Mouse (Mus musculus) liver, embryonic 13.5 days (tissue): ENCODE data around the gene Cd93. TPM values are rescaled to one million over a fixed set of nuclear protein-coding genes. Genes with fewer than 3 reads are reported as not detected.

Source experiments
- ATAC-seq: fragments of 200-750 bp; cut with Nextera tagmentation; 2 replicates; pipeline ENCODE4 v1.8.0; 2017; ENCODE audit warnings: low read depth, mild to moderate bottlenecking, moderate number of reproducible peaks, moderate library complexity
- DNase-seq: peaks from one replicate; pipeline ENCODE4 v3.0.0; 2022
- H3K27ac ChIP-seq: fragments of 300-500 bp; sonication (generic); 2 replicates; pipeline ENCODE4 v1.5.1; 2015; ENCODE audit warnings: moderate library complexity, mild to moderate bottlenecking, inconsistent platforms
- H3K27me3 ChIP-seq: fragments of 300-500 bp; sonication (generic); 2 replicates; pipeline ENCODE4 v1.6.1; 2015; ENCODE audit warnings: mild to moderate bottlenecking, inconsistent platforms
- H3K36me3 ChIP-seq: fragments of 300-500 bp; sonication (generic); 2 replicates; pipeline ENCODE4 v1.6.1; 2015; ENCODE audit warnings: mild to moderate bottlenecking, inconsistent platforms
- H3K4me1 ChIP-seq: fragments of 300-500 bp; sonication (generic); replicated peaks from 2 replicates; pipeline ENCODE4 v1.6.1; 2015; ENCODE audit warnings: inconsistent platforms
- H3K4me2 ChIP-seq: fragments of 300-500 bp; sonication (generic); 2 replicates; pipeline ENCODE4 v1.6.1; 2015; ENCODE audit warnings: inconsistent platforms, mild to moderate bottlenecking, moderate library complexity
- H3K4me3 ChIP-seq: fragments of 300-500 bp; sonication (generic); replicated peaks from 2 replicates; pipeline ENCODE4 v1.5.1; 2015; ENCODE audit warnings: mild to moderate bottlenecking, inconsistent platforms
- H3K9ac ChIP-seq: fragments of 300-500 bp; sonication (generic); 2 replicates; pipeline ENCODE4 v1.6.1; 2015; ENCODE audit warnings: mild to moderate bottlenecking, inconsistent platforms
- H3K9me3 ChIP-seq: fragments of 300-500 bp; sonication (generic); replicated peaks from 2 replicates; pipeline ENCODE4 v1.6.1; 2016; ENCODE audit warnings: inconsistent platforms
- WGBS: fragments of 180-500 bp; shearing (Covaris S2); methylation state at CpG from one replicate; pipeline ENCODE4 v1.1.7; 2015; ENCODE audit not compliant: insufficient replicate concordance; 5-methylcytosine and 5-hydroxymethylcytosine counted together
- polyA plus RNA-seq: library from polyadenylated mRNA; unstranded; fragments of >200 nt; fragmentation: Nextera tagmentation; extraction: Ambion mirVana; gene quantifications from 2 replicates; pipeline ENCODE4 v1.2.1, GENCODE M21; 2015

The Cd93 gene
- polyA plus RNA-seq, 1 experiment from 2014 or later, result 2.1 TPM

DNA sequence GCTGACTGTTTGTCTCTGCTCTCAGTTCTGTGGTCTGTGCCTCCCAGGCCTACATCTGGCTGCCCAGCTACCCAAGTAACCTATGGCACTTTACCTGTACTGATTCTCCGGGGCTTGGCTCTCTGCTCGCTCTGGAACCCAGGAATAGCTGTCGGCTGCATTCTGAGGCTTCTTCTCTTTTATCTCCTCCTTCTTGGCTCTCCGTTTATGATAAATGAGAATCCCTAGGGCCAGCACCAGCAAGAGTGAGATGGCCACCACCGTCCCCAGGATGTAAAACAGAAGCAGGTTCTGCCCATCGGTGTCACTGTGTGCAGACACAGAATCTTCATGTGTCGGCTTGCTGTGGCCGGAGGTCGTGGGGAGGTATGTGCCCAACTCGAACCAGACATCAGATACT is 1.9 kb downstream of the Cd93 start:
- H3K36me3 ChIP-seq, result no peaks in the 10 kb centered on the region
- no peak overlapping the region for H3K9ac ChIP-seq
- H3K27ac ChIP-seq, result no peak overlapping the region
- WGBS, result 51% methylated on average over 10 of the region's 10 CpGs
- peak overlapping the region; percentile 32 for H3K4me2 ChIP-seq
- ATAC-seq (no peak), DNase-seq (no peak)
- H3K4me3 ChIP-seq, result peak overlapping the region; percentile 37; the same call in 1 of the 2 replicates
- H3K27me3 ChIP-seq, result no peaks in the 10 kb centered on the region
- no peaks in the 10 kb centered on the region for H3K9me3 ChIP-seq
- peaks cover 3% of the 10 kb centered on the region; the same call in 1 of the 2 replicates for H3K4me1 ChIP-seq

DNA sequence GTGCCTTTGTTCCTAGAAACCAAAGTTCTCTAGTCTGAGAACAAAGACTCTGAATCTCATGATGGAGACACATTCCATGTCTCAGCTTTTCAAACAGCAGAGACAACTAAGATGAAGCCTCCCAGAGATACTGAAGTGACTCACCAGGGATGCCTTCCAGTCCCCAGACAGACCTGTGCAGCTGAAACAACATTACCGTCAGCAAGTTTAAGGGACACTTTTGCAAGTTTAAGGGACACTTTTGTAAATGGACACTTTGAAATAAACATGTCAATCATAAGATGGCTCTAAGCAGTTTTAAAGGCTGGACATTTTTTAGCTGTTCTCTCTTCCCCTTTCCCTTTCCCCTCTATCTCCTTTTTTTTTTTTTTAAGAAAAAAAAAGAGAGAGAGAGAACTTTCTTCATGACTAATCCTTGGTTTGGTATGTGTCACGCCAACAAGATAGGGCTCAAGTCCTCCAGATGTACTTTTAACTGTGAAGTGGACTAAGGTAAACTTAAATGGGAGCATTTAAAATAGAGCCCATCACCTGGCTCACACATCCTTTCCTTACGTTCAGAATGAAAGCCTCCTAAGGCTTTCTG is 3.6 kb downstream of the Cd93 start:
- ATAC-seq (no peak), DNase-seq (no peak)
- H3K27ac ChIP-seq, result no peak overlapping the region
- no peak overlapping the region for H3K4me3 ChIP-seq
- H3K27me3 ChIP-seq, result no peaks in the 10 kb centered on the region
- peaks cover 3% of the 10 kb centered on the region; the same call in 1 of the 2 replicates for H3K4me1 ChIP-seq
- H3K4me2 ChIP-seq, result 0 out of 2 replicates have a peak overlapping the region, but pooled peaks have one; percentile 28
- H3K9me3 ChIP-seq, result no peaks in the 10 kb centered on the region
- WGBS, result 36% methylated on average over 3 of the region's 3 CpGs
- no peaks in the 10 kb centered on the region for H3K36me3 ChIP-seq
- no peak overlapping the region for H3K9ac ChIP-seq

DNA sequence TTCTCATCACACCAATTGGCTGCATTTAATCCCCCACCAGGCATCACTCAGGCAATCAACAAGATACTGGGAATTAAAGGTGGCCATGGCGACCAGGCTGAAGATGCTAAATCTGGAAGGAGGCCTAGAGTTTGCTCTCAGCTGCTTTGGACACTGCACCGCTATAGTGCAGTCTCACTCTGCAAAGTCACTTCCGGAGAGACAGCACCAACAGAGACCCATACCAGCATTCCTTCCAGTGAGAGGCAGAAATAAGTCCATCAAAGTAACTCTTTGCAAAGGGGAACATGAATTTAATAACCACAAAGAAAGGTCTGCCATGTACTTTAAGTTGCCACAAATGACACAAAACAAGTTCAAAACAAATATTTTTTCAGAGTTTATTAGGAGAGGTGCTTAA is 7.1 kb downstream of the Cd93 start:
- H3K4me3 ChIP-seq, result no peak overlapping the region
- no peaks in the 10 kb centered on the region for H3K9me3 ChIP-seq
- H3K4me2 ChIP-seq, result no peak overlapping the region
- no peak overlapping the region for H3K9ac ChIP-seq
- H3K27me3 ChIP-seq, result no peaks in the 10 kb centered on the region
- no peaks in the 10 kb centered on the region for H3K4me1 ChIP-seq
- WGBS, result 33% methylated on average over 3 of the region's 3 CpGs
- no peak for DNase-seq
- no peak for ATAC-seq
- H3K36me3 ChIP-seq, result no peaks in the 10 kb centered on the region
- H3K27ac ChIP-seq, result no peak overlapping the region

DNA sequence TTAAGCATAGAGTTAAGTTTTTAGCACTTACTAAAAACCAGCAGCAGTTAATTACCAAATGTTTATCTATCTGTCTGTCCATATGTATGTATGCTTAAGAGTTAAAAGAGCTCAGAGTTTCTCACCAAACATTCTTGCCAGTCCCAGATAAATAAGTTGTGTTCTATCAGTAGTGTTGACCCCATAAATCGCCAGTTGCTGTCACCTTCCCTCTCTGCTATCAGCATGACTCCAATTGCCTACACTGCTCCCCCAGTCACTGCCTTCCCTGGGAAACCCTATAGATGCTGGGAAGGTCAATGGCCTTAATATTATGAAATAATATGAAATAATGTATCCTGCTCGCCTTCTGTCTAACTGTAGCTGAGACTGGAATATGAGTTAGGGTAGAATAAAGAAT is 11.0 kb downstream of the Cd93 start:
- no peak overlapping the region for H3K27ac ChIP-seq
- 36% methylated on average over 2 of the region's 2 CpGs for WGBS
- no peak overlapping the region for H3K4me2 ChIP-seq
- H3K4me1 ChIP-seq, result no peaks in the 10 kb centered on the region
- H3K36me3 ChIP-seq, result no peaks in the 10 kb centered on the region
- no peak overlapping the region for H3K4me3 ChIP-seq
- DNase-seq (no peak), ATAC-seq (no peak)
- H3K9ac ChIP-seq, result no peak overlapping the region
- no peaks in the 10 kb centered on the region for H3K9me3 ChIP-seq
- no peaks in the 10 kb centered on the region for H3K27me3 ChIP-seq

DNA sequence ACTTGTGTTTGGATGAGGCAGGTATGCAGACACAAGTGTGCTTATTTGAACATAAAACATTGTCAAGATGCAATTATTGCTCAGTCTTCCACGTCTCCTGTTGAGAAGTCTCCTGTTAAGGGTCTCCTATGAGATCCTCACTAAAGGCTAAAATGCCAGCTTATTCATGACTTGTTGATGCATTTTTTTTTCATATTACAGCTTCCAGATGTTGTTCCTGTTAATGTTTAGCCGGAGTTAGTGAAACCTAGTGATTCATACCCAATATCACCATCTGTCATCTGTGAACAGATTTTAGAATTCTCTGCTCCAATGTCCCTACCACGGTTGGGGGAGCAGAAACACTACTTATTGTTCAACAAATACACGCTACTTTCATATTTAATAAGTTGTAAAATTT is 12.4 kb downstream of the Cd93 start:
- WGBS, result 47% methylated on average over 4 of the region's 4 CpGs
- ATAC-seq (no peak), DNase-seq (no peak)
- Histone ChIP-seq H3K4me1 (no peaks in the 10 kb centered on the region), H3K4me2 (no peak overlapping the region), H3K27me3 (no peaks in the 10 kb centered on the region), H3K36me3 (no peaks in the 10 kb centered on the region), H3K9me3 (no peaks in the 10 kb centered on the region), H3K4me3 (no peak overlapping the region), H3K9ac (no peak overlapping the region), H3K27ac (no peak overlapping the region)

DNA sequence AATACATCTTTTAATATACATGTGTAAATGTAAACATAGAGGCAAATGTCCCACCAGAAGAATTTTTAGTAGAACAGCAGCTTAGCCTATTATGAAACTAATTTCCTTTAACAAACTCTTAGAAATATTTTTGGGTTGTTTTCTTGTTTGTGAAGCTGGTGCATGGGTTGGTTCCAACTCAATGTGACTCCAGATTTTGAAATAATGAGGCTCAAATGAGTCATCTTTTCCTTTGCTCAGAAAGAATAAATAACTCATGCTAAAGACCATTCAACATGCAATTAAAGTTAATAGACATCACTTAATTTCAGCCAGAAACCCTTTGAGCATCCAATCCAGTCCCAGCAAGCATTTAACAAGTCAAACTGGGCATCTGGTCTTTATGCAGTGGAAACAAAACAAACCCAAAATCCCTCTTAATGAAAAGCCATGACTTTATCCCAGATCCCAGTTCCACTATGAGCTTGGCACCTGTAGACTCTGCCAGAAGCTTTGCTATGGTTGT is 14.3 kb downstream of the Cd93 start:
- no peaks in the 10 kb centered on the region for H3K36me3 ChIP-seq
- no peak overlapping the region for H3K27ac ChIP-seq
- H3K4me2 ChIP-seq, result no peak overlapping the region
- ATAC-seq, result no peak
- H3K9ac ChIP-seq, result no peak overlapping the region
- H3K4me3 ChIP-seq, result no peak overlapping the region
- H3K27me3 ChIP-seq, result no peaks in the 10 kb centered on the region
- no peaks in the 10 kb centered on the region for H3K4me1 ChIP-seq
- H3K9me3 ChIP-seq, result no peaks in the 10 kb centered on the region
- no peak for DNase-seq

DNA sequence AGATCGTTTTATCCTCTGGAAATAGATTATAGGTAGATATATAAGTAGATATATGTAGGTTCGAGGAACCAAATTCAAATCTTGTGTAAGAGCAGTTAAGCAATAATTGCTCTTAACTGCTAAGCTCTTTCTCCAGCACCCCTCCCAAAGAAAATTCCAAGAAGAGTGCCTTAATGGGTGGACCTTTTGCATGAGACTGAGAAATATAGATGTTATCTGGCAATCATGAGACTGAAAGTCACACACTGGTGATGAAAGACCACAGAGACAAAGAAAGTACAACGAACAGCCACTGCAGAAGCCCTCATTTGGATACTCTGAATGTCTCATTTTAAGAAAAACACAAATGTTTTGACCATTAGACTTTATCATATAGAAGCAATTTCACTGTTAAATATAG is 14.8 kb downstream of the Cd93 start:
- ATAC-seq (no peak), DNase-seq (no peak)
- Histone ChIP-seq H3K4me3 (no peak overlapping the region), H3K9me3 (no peaks in the 10 kb centered on the region), H3K9ac (no peak overlapping the region), H3K4me2 (no peak overlapping the region), H3K27ac (no peak overlapping the region), H3K36me3 (no peaks in the 10 kb centered on the region), H3K27me3 (no peaks in the 10 kb centered on the region), H3K4me1 (no peaks in the 10 kb centered on the region)
- WGBS, result 45% methylated on average over 3 of the region's 3 CpGs

DNA sequence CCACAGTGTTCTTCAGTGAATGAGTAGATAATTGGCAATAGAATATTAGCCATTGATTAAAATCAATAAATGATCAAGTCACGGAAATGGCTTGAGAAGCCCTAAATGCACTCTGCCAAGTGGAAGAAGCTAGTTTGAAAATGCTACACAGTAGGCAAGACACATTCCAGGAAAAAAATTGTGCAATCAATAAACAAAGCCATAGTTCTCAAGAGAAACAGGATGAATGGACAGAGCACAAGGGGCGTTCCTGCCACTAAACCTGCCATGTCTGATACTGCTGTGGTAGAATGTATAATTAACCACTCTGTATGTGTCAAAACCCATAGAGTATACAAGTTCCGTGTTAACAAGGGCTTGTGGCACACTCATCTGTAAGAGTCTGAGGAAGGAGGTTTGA is 15.8 kb downstream of the Cd93 start:
- DNase-seq, result no peak
- H3K36me3 ChIP-seq, result no peaks in the 10 kb centered on the region
- H3K4me3 ChIP-seq, result no peak overlapping the region
- H3K4me2 ChIP-seq, result no peak overlapping the region
- H3K27me3 ChIP-seq, result no peaks in the 10 kb centered on the region
- no peak for ATAC-seq
- H3K4me1 ChIP-seq, result no peaks in the 10 kb centered on the region
- no peak overlapping the region for H3K9ac ChIP-seq
- no peaks in the 10 kb centered on the region for H3K9me3 ChIP-seq
- H3K27ac ChIP-seq, result no peak overlapping the region
- 62% methylated on average over 3 of the region's 3 CpGs for WGBS

DNA sequence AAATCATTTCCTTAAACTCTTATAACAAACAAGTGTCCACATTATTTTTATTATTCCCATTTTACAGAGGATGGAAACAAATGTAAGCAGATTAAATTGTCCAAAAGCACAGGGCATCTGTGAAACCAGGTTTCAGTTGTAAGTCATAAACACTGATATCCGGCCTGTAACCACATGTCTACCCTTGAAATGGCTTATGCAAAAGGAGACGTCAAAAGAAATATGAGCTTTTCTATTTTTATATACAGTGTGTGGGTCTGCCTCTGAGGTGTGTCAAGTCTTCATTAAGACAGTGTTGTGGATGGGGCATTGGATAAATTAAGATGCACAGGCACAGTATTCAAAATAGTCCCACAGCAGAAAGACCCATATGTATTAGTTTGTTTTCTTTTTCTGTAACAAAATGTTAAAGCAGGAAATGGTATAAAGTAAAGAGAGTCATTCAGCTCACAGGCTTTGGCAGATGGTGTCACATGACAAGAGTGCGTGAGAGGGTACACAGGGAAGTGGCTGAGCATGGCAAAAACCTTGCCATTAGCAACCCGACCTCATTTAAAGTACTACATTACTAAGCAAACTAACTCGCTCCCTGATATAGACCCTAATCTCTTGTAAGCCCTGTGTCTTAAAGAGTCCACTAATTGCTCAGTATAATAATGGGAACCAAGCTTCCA is 17.5 kb downstream of the Cd93 start:
- H3K9ac ChIP-seq, result no peak overlapping the region
- H3K27me3 ChIP-seq, result no peaks in the 10 kb centered on the region
- no peaks in the 10 kb centered on the region for H3K4me1 ChIP-seq
- H3K36me3 ChIP-seq, result no peaks in the 10 kb centered on the region
- WGBS, result 48% methylated on average over 5 of the region's 5 CpGs
- no peaks in the 10 kb centered on the region for H3K9me3 ChIP-seq
- H3K4me2 ChIP-seq, result no peak overlapping the region
- H3K27ac ChIP-seq, result no peak overlapping the region
- no peak overlapping the region for H3K4me3 ChIP-seq
- DNase-seq (no peak), ATAC-seq (no peak)

DNA sequence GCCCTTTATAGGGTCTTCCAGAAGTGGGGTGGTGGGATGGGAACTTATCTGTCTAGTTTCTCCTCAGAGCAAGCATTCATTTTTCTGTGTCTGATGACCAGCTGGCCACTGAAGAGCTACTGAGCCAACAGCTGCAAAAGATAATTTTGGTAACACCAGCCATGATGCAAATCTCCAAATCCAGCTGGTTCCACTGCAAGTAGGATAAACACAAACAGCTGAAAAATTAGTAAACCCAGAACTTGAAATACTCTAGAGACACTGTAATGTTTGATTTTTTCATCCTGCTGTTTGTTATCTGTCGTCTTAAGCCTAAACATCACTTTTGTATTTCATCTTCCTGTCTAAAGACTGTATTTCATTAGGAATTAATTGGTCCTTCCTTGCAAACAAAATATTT is 21.7 kb downstream of the Cd93 start:
- no peaks in the 10 kb centered on the region for H3K27me3 ChIP-seq
- H3K9me3 ChIP-seq, result no peaks in the 10 kb centered on the region
- no peak overlapping the region for H3K27ac ChIP-seq
- H3K4me3 ChIP-seq, result no peak overlapping the region
- no peaks in the 10 kb centered on the region for H3K36me3 ChIP-seq
- H3K4me1 ChIP-seq, result no peaks in the 10 kb centered on the region
- no peak overlapping the region for H3K4me2 ChIP-seq
- ATAC-seq (no peak), DNase-seq (no peak)
- no peak overlapping the region for H3K9ac ChIP-seq
- WGBS, result 33% methylated on average over 1 of the region's 1 CpGs

DNA sequence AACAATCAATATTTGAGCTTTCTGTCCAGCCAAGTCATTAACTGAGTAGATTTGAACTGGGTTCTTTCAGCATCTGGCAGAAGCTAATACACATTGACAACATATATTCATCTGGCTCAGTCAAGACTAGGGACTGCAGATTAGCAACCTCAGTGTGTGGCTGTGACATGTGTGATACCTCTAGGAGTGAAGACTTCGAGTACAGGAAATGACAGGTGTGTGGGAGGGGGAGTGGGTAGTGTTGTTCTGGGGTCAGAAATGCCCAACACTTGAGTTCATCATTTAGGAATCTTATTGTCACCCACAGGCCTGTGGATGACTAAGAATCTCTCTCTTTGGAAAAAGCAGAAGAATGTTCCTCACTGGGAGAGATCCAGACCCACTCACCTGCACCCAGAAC is 22.3 kb downstream of the Cd93 start:
- WGBS, result 25% methylated on average over 1 of the region's 1 CpGs
- no peak for DNase-seq
- no peak overlapping the region for H3K27ac ChIP-seq

DNA sequence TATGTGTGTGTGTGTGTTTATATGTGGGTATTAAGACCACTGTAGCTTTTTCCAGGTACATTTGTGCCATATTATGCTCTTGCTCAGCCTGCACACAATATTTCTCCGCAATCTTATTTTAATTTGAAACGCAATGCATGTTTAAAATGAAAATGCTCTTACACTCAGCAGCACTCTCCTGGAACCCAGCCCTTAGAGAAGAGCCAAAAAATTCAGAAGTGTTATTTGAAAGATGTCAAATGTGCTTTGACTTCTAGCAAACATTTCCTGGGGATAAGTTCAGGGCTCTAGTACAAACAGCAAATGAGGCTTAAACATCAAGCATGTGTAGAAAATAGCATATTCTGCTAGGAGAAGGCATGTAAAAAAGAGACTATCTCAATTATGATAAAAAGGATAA is 23.6 kb downstream of the Cd93 start:
- Histone ChIP-seq H3K27me3 (no peaks in the 10 kb centered on the region), H3K9ac (no peak overlapping the region), H3K9me3 (no peaks in the 10 kb centered on the region), H3K36me3 (no peaks in the 10 kb centered on the region), H3K27ac (no peak overlapping the region), H3K4me3 (no peak overlapping the region), H3K4me2 (no peak overlapping the region), H3K4me1 (no peaks in the 10 kb centered on the region)
- DNase-seq (no peak), ATAC-seq (no peak)
- 68% methylated on average over 2 of the region's 2 CpGs for WGBS

More for the DNA sequence above, 22.3 kb downstream of the Cd93 start:
- no peaks in the 10 kb centered on the region for H3K9me3 ChIP-seq
- H3K4me2 ChIP-seq, result no peak overlapping the region
- H3K4me3 ChIP-seq, result no peak overlapping the region
- no peak overlapping the region for H3K9ac ChIP-seq
- no peaks in the 10 kb centered on the region for H3K4me1 ChIP-seq
- no peaks in the 10 kb centered on the region for H3K36me3 ChIP-seq
- H3K27me3 ChIP-seq, result no peaks in the 10 kb centered on the region
- ATAC-seq, result no peak
